13 mouse cellular contexts compared by ENCODE assay signal in genomic region chr12:73012136-73012785, GRCm38 (mm10). TPM values are rescaled to one million over a fixed set of nuclear protein-coding genes. Genes with fewer than 3 reads are reported as not detected.
DNase-seq lines count a peak whose midpoint lies in the region; ATAC-seq and TF ChIP-seq lines count a peak whose summit lies in the region.
"Had no signal": no experiment of that assay in that cellular context is flagged by ENCODE, and none has a peak within 500 bp of the region (broad histone marks: within the 10 kb centered on the region; RNA-seq: fewer than 3 reads in every experiment).

No protein-coding gene starts in this region.

- TF ChIP-seq POLR2A in lung, adult 2 months (IDR thresholded peaks at IDR 0.05; ENCODE audit: borderline replicate concordance, extremely low read depth, low read depth, low read length): no peak

- TF ChIP-seq CTCF in lung, adult 2 months (IDR thresholded peaks at IDR 0.05; ENCODE audit: insufficient read depth, low read length): no peak

- DNase-seq in heart, adult 11 months: peak; percentile 96
- no peak for DNase-seq in lung, adult 2 months
- peak; percentile 35 for DNase-seq in skeletal muscle tissue, adult 2 months (ENCODE audit: low read depth, low spot score)
- no peak for DNase-seq in thymus, adult 18-20 months
- no peak for DNase-seq in spleen, postnatal 14 days (ENCODE audit: low spot score in 2 of 2)
- DNase-seq: midbrain, embryonic 14.5 days; right cerebral cortex, postnatal 25 days had no signal

- no peaks in the 10 kb centered on the region for H3K36me3 ChIP-seq in heart, embryonic 11.5 days (ENCODE audit: control insufficient read depth, insufficient read depth, low read length)
- no peaks in the 10 kb centered on the region for H3K36me3 ChIP-seq in lung, embryonic 15.5 days
- H3K36me3 ChIP-seq in heart, embryonic 13.5 days: no peaks in the 10 kb centered on the region
- H3K36me3 ChIP-seq: hindbrain, embryonic 10.5 days; liver, embryonic 15.5 days had no signal

- no peak for ATAC-seq in heart, embryonic 11.5 days (replicated peaks; ENCODE audit: insufficient number of reproducible peaks, low FRiP score, low TSS enrichment)
- ATAC-seq in lung, embryonic 15.5 days (ENCODE audit: borderline replicate concordance, extremely low read depth, low FRiP score, low TSS enrichment): 0 out of 2 replicates have a peak, but pooled peaks have one; percentile 39
- no peak for ATAC-seq in heart, embryonic 13.5 days (ENCODE audit: extremely low read depth, insufficient number of reproducible peaks, low FRiP score, low TSS enrichment)
- ATAC-seq: forebrain, embryonic 14.5 days had no signal

- WGBS in heart, embryonic 11.5 days (ENCODE audit: insufficient replicate concordance): 33% methylated on average over 10 of the region's 10 CpGs
- 18% methylated on average over 10 of the region's 10 CpGs for WGBS in lung, embryonic 15.5 days
- WGBS in lung, adult 2 months: 25% methylated on average over 10 of the region's 10 CpGs
- 26% methylated on average over 10 of the region's 10 CpGs for WGBS in heart, embryonic 13.5 days

- no peak overlapping the region for H3K27ac ChIP-seq in heart, embryonic 11.5 days (ENCODE audit: low read depth, low read length)
- no peak overlapping the region for H3K27ac ChIP-seq in lung, embryonic 15.5 days
- H3K27ac ChIP-seq in heart, embryonic 13.5 days (replicated peaks): peak overlapping the region; percentile 55
- H3K27ac ChIP-seq: hindbrain, embryonic 10.5 days; liver, embryonic 15.5 days had no signal

- no peaks in the 10 kb centered on the region for H3K27me3 ChIP-seq in heart, embryonic 11.5 days (ENCODE audit: control insufficient read depth, insufficient read depth, low read length)
- no peaks in the 10 kb centered on the region for H3K27me3 ChIP-seq in lung, embryonic 15.5 days
- H3K27me3 ChIP-seq in heart, embryonic 13.5 days (replicated peaks): no peaks in the 10 kb centered on the region
- H3K27me3 ChIP-seq: liver, embryonic 15.5 days had no signal

- no peaks in the 10 kb centered on the region for H3K4me1 ChIP-seq in heart, embryonic 11.5 days (ENCODE audit: control insufficient read depth, insufficient read depth, low read length)
- no peaks in the 10 kb centered on the region for H3K4me1 ChIP-seq in lung, embryonic 15.5 days
- no peaks in the 10 kb centered on the region for H3K4me1 ChIP-seq in lung, adult 2 months (ENCODE audit: control insufficient read depth, insufficient read depth, low read length)
- peaks cover 10% of the 10 kb centered on the region; the same call in 1 of the 2 replicates for H3K4me1 ChIP-seq in heart, embryonic 13.5 days
- H3K4me1 ChIP-seq: liver, embryonic 15.5 days had no signal

- no peaks in the 10 kb centered on the region for H3K9me3 ChIP-seq in heart, embryonic 11.5 days (replicated peaks; ENCODE audit: control insufficient read depth, low read length)
- H3K9me3 ChIP-seq in lung, embryonic 15.5 days: no peaks in the 10 kb centered on the region
- H3K9me3 ChIP-seq in heart, embryonic 13.5 days: no peaks in the 10 kb centered on the region
- H3K9me3 ChIP-seq: liver, embryonic 15.5 days had no signal

- no peak overlapping the region for H3K4me3 ChIP-seq in heart, embryonic 11.5 days (ENCODE audit: low read depth, low read length)
- H3K4me3 ChIP-seq in lung, embryonic 15.5 days: no peak overlapping the region
- no peak overlapping the region for H3K4me3 ChIP-seq in lung, adult 2 months (replicated peaks; ENCODE audit: extremely low read depth, low read depth, low read length)
- H3K4me3 ChIP-seq in heart, embryonic 13.5 days: no peak overlapping the region
- H3K4me3 ChIP-seq: hindbrain, embryonic 10.5 days; liver, embryonic 15.5 days had no signal

- H3K9ac ChIP-seq in heart, embryonic 11.5 days (ENCODE audit: low read depth, low read length): no peak overlapping the region
- H3K9ac ChIP-seq in lung, embryonic 15.5 days: no peak overlapping the region
- no peak overlapping the region for H3K9ac ChIP-seq in heart, embryonic 13.5 days
- H3K9ac ChIP-seq: liver, embryonic 15.5 days had no signal

- H3K4me2 ChIP-seq in heart, embryonic 11.5 days: no peak overlapping the region
- H3K4me2 ChIP-seq in lung, embryonic 15.5 days: no peak overlapping the region
- no peak overlapping the region; the same call in 1 of the 2 replicates for H3K4me2 ChIP-seq in heart, embryonic 13.5 days
- H3K4me2 ChIP-seq: liver, embryonic 15.5 days had no signal

RNA-seq across cellular contexts. Expression of gene Six1, which starts 41.4 kb away (rescaled TPM):
- 1.3 and 2.3 TPM in 2 replicates for polyA plus RNA-seq in heart, embryonic 11.5 days (2014; fragmentation: Nextera tagmentation; extraction: Ambion mirVana)
- polyA plus RNA-seq in lung, embryonic 15.5 days (2015; fragmentation: Nextera tagmentation; extraction: Ambion mirVana): 1.3 and 1.5 TPM in 2 replicates
- polyA plus RNA-seq in lung, adult 2 months (2012; rRNA removed): 3.0 and 3.6 TPM in 2 replicates
- 0.34 and 0.79 TPM in 2 replicates for polyA plus RNA-seq in heart, embryonic 13.5 days (2015; fragmentation: Nextera tagmentation; extraction: Ambion mirVana)

Comparison
In these comparisons a context has a peak if more than half of its experiments do, and no peak if none do; other contexts are left out.
1. DNase-seq: peak in heart, adult 11 months (single experiment) and skeletal muscle tissue, adult 2 months (single experiment); none in lung, adult 2 months (single experiment), thymus, adult 18-20 months (0 of 2) and spleen, postnatal 14 days (0 of 2).